7 mouse cellular contexts compared by ENCODE assay signal in genomic region chr11:103114270-103114943, GRCm38 (mm10). TPM values are rescaled to one million over a fixed set of nuclear protein-coding genes. Genes with fewer than 3 reads are reported as not detected.
A peak's percentile ranks its signal among the peaks of the same experiment; 100 is the strongest.
DNase-seq lines count a peak whose midpoint lies in the region; ATAC-seq and TF ChIP-seq lines count a peak whose summit lies in the region.

No protein-coding gene starts in this region.

- H3K36me3 ChIP-seq in lung, postnatal 0 days (ENCODE audit: insufficient read depth, low read length) = no peaks in the 10 kb centered on the region
- H3K36me3 ChIP-seq in embryonic facial prominence, embryonic 14.5 days (ENCODE audit: control insufficient read depth, insufficient read depth, low read length) = no peaks in the 10 kb centered on the region
- no peaks in the 10 kb centered on the region for H3K36me3 ChIP-seq in limb, embryonic 10.5 days
- H3K36me3 ChIP-seq in stomach, embryonic 14.5 days (ENCODE audit: control insufficient read depth, insufficient read depth, low read length) = no peaks in the 10 kb centered on the region

- ATAC-seq in lung, postnatal 0 days = no peak
- ATAC-seq in embryonic facial prominence, embryonic 14.5 days (ENCODE audit: low read depth) = no peak
- no peak for ATAC-seq in stomach, embryonic 14.5 days (ENCODE audit: insufficient number of reproducible peaks, insufficient read depth, low FRiP score, low read depth)

- 81% methylated on average over 11 of the region's 11 CpGs for WGBS in lung, postnatal 0 days
- 81% methylated on average over 11 of the region's 11 CpGs for WGBS in embryonic facial prominence, embryonic 14.5 days
- WGBS in limb, embryonic 10.5 days = 87% methylated on average over 11 of the region's 11 CpGs
- 86% methylated on average over 11 of the region's 11 CpGs for WGBS in stomach, embryonic 14.5 days

- H3K27me3 ChIP-seq in lung, postnatal 0 days (replicated peaks; ENCODE audit: insufficient read depth, low read length) = no peaks in the 10 kb centered on the region
- H3K27me3 ChIP-seq in embryonic facial prominence, embryonic 14.5 days (replicated peaks; ENCODE audit: control insufficient read depth, insufficient read depth, low read length) = no peaks in the 10 kb centered on the region
- H3K27me3 ChIP-seq in limb, embryonic 10.5 days (ENCODE audit: low read depth, poor library complexity, severe bottlenecking) = peaks cover 33% of the 10 kb centered on the region
- no peaks in the 10 kb centered on the region for H3K27me3 ChIP-seq in stomach, embryonic 14.5 days (ENCODE audit: control insufficient read depth, insufficient read depth, low read length)

- no peak overlapping the region for H3K9ac ChIP-seq in lung, postnatal 0 days (replicated peaks; ENCODE audit: low read depth)
- H3K9ac ChIP-seq in embryonic facial prominence, embryonic 14.5 days (ENCODE audit: low read depth, low read length) = peak overlapping the region; percentile 91
- peak overlapping the region; percentile 75 for H3K9ac ChIP-seq in stomach, embryonic 14.5 days (replicated peaks; ENCODE audit: low read depth, low read length)

- peak overlapping the region; percentile 58 for H3K4me2 ChIP-seq in lung, postnatal 0 days (replicated peaks; ENCODE audit: low read depth, low read length)
- peak overlapping the region; percentile 76 for H3K4me2 ChIP-seq in embryonic facial prominence, embryonic 14.5 days (ENCODE audit: low read depth, low read length)
- H3K4me2 ChIP-seq in stomach, embryonic 14.5 days (replicated peaks; ENCODE audit: low read depth, low read length) = peak overlapping the region; percentile 77

- H3K9me3 ChIP-seq in lung, postnatal 0 days (ENCODE audit: low read length) = no peaks in the 10 kb centered on the region
- no peaks in the 10 kb centered on the region for H3K9me3 ChIP-seq in embryonic facial prominence, embryonic 14.5 days (ENCODE audit: control insufficient read depth, low read length)
- no peaks in the 10 kb centered on the region for H3K9me3 ChIP-seq in limb, embryonic 10.5 days (replicated peaks)
- H3K9me3 ChIP-seq in stomach, embryonic 14.5 days (ENCODE audit: control insufficient read depth, low read depth, low read length) = no peaks in the 10 kb centered on the region

- no peak for TF ChIP-seq CTCF in lung, postnatal 0 days (IDR thresholded peaks at IDR 0.05)

- no peak for TF ChIP-seq EP300 in lung, postnatal 0 days (IDR thresholded peaks at IDR 0.05)

- no peak for DNase-seq in lung, postnatal 0 days (ENCODE audit: low spot score)
- DNase-seq in lung, postnatal 25 days (ENCODE audit: low spot score) = no peak
- no peak for DNase-seq in embryonic facial prominence, embryonic 14.5 days (ENCODE audit: low spot score)
- no peak for DNase-seq in limb, embryonic 10.5 days (ENCODE audit: low spot score)
- DNase-seq in layer of hippocampus, postnatal 25 days (ENCODE audit: extremely low spot score in 1 of 2, low spot score in 1 of 2) = no peak
- no peak for DNase-seq in retina, postnatal 1 day

- H3K4me1 ChIP-seq in lung, postnatal 0 days (ENCODE audit: insufficient read depth, low read depth, low read length) = peaks cover 21% of the 10 kb centered on the region; the same call in 1 of the 2 replicates
- H3K4me1 ChIP-seq in embryonic facial prominence, embryonic 14.5 days (ENCODE audit: control insufficient read depth, insufficient read depth, low read length) = peaks cover 29% of the 10 kb centered on the region
- H3K4me1 ChIP-seq in limb, embryonic 10.5 days = peaks cover 61% of the 10 kb centered on the region
- peaks cover 32% of the 10 kb centered on the region for H3K4me1 ChIP-seq in stomach, embryonic 14.5 days (ENCODE audit: control insufficient read depth, insufficient read depth, low read length)

- H3K4me3 ChIP-seq in lung, postnatal 0 days (ENCODE audit: low read depth, low read length) = peak overlapping the region; percentile 63
- peak overlapping the region; percentile 73 for H3K4me3 ChIP-seq in embryonic facial prominence, embryonic 14.5 days (ENCODE audit: low read depth, low read length)
- peak overlapping the region; percentile 59 for H3K4me3 ChIP-seq in limb, embryonic 10.5 days
- H3K4me3 ChIP-seq in stomach, embryonic 14.5 days (ENCODE audit: low read depth, low read length) = peak overlapping the region; percentile 75

- H3K27ac ChIP-seq in lung, postnatal 0 days (ENCODE audit: low read length) = peak overlapping the region; percentile 91
- peak overlapping the region; percentile 97 for H3K27ac ChIP-seq in embryonic facial prominence, embryonic 14.5 days (replicated peaks; ENCODE audit: low read depth, low read length)
- H3K27ac ChIP-seq in limb, embryonic 10.5 days = peak overlapping the region; percentile 91
- peak overlapping the region; percentile 91; the same call in 1 of the 2 replicates for H3K27ac ChIP-seq in stomach, embryonic 14.5 days (ENCODE audit: low read length)

RNA-seq across cellular contexts. Expression of gene Hexim1, which starts 1.6 kb away (rescaled TPM):
- 6.5 TPM in 2 replicates for polyA plus RNA-seq in lung, postnatal 0 days (2015; fragmentation: Nextera tagmentation; extraction: Ambion mirVana)
- 7.3 and 8.9 TPM in 2 replicates for polyA plus RNA-seq in embryonic facial prominence, embryonic 14.5 days (2014; fragmentation: Nextera tagmentation; extraction: Ambion mirVana)
- 1.8 and 2.4 TPM in 2 replicates for polyA plus RNA-seq in limb, embryonic 10.5 days (2016; fragmentation: Nextera tagmentation; extraction: Ambion mirVana)
- polyA plus RNA-seq in stomach, embryonic 14.5 days (2014; fragmentation: Nextera tagmentation; extraction: Ambion mirVana) = 7.6 and 7.7 TPM in 2 replicates
- total RNA-seq in layer of hippocampus, postnatal 25 days (2021) = 10 to 100 TPM; 52.3 to 53.3 TPM

RNA-seq across cellular contexts. Expression of gene Acbd4, which starts 12.9 kb away (rescaled TPM):
- polyA plus RNA-seq in lung, postnatal 0 days (2015; fragmentation: Nextera tagmentation; extraction: Ambion mirVana) = 28.8 and 34.5 TPM in 2 replicates
- 15.0 and 21.4 TPM in 2 replicates for polyA plus RNA-seq in embryonic facial prominence, embryonic 14.5 days (2014; fragmentation: Nextera tagmentation; extraction: Ambion mirVana)
- 4.0 and 5.1 TPM in 2 replicates for polyA plus RNA-seq in limb, embryonic 10.5 days (2016; fragmentation: Nextera tagmentation; extraction: Ambion mirVana)
- 17.7 and 20.4 TPM in 2 replicates for polyA plus RNA-seq in stomach, embryonic 14.5 days (2014; fragmentation: Nextera tagmentation; extraction: Ambion mirVana)
- 10 to 100 TPM; 79.5 to 90.4 TPM for total RNA-seq in layer of hippocampus, postnatal 25 days (2021)

RNA-seq across cellular contexts. Expression of gene Plcd3, which starts 12.9 kb away (rescaled TPM):
- polyA plus RNA-seq in lung, postnatal 0 days (2015; fragmentation: Nextera tagmentation; extraction: Ambion mirVana) = 3.7 and 3.8 TPM in 2 replicates
- polyA plus RNA-seq in embryonic facial prominence, embryonic 14.5 days (2014; fragmentation: Nextera tagmentation; extraction: Ambion mirVana) = 3.0 and 3.2 TPM in 2 replicates
- polyA plus RNA-seq in limb, embryonic 10.5 days (2016; fragmentation: Nextera tagmentation; extraction: Ambion mirVana) = 1.5 and 1.8 TPM in 2 replicates
- polyA plus RNA-seq in stomach, embryonic 14.5 days (2014; fragmentation: Nextera tagmentation; extraction: Ambion mirVana) = 2.5 TPM in 2 replicates
- total RNA-seq in layer of hippocampus, postnatal 25 days (2021) = 10 to 100 TPM in 1 of 2 experiments, 1 to 10 TPM in 1; 9.1 to 10.2 TPM

RNA-seq across cellular contexts. Expression of gene Hexim2, which starts 17.8 kb away (rescaled TPM):
- 6.2 and 7.1 TPM in 2 replicates for polyA plus RNA-seq in lung, postnatal 0 days (2015; fragmentation: Nextera tagmentation; extraction: Ambion mirVana)
- 6.8 and 9.5 TPM in 2 replicates for polyA plus RNA-seq in embryonic facial prominence, embryonic 14.5 days (2014; fragmentation: Nextera tagmentation; extraction: Ambion mirVana)
- polyA plus RNA-seq in limb, embryonic 10.5 days (2016; fragmentation: Nextera tagmentation; extraction: Ambion mirVana) = 10.1 and 12.3 TPM in 2 replicates
- polyA plus RNA-seq in stomach, embryonic 14.5 days (2014; fragmentation: Nextera tagmentation; extraction: Ambion mirVana) = 7.3 and 9.1 TPM in 2 replicates
- total RNA-seq in layer of hippocampus, postnatal 25 days (2021) = 10 to 100 TPM; 13.2 to 14.7 TPM

RNA-seq across cellular contexts. Expression of gene Fmnl1, which starts 56.5 kb away (rescaled TPM):
- polyA plus RNA-seq in lung, postnatal 0 days (2015; fragmentation: Nextera tagmentation; extraction: Ambion mirVana) = 4.1 and 4.9 TPM in 2 replicates
- polyA plus RNA-seq in embryonic facial prominence, embryonic 14.5 days (2014; fragmentation: Nextera tagmentation; extraction: Ambion mirVana) = 3.3 and 3.5 TPM in 2 replicates
- 0.49 and 0.73 TPM in 2 replicates for polyA plus RNA-seq in limb, embryonic 10.5 days (2016; fragmentation: Nextera tagmentation; extraction: Ambion mirVana)
- polyA plus RNA-seq in stomach, embryonic 14.5 days (2014; fragmentation: Nextera tagmentation; extraction: Ambion mirVana) = 1.7 and 2.3 TPM in 2 replicates
- 100 to 1,000 TPM; 127 to 147 TPM for total RNA-seq in layer of hippocampus, postnatal 25 days (2021)
